Mouse (Mus musculus): ENCODE measurements around the gene Lemd1. TPM values are rescaled to one million over a fixed set of nuclear protein-coding genes. Genes with fewer than 3 reads are reported as not detected.

Gene Lemd1
- polyA plus RNA-seq, 1 experiment, result not detected

DNA sequence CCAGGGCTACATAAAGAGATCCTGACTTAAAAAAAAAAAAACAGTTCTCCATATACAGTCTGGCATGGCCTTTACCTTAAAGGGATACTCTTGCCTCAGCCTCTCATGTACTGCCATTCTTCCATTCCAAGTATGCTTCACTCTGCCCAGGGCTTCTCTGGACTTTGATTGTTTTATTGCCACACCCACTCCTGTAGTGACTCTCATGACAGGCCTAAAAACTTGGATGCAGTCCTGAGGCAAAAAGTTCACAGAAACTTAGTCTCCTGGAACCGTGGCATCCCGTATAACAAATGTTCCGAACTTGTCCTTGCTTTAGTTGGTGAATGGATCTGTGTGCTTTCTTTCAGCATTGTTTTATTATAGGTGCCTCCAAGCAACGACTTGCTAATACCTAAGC is 55.4 kb downstream of the Lemd1 start:
- TF ChIP-seq TAL1 (IDR thresholded peaks at IDR 0.05; ENCODE audit: low read length) (no peak), GATA1 (IDR thresholded peaks at IDR 0.05; ENCODE audit: low read length) (no peak)

DNA sequence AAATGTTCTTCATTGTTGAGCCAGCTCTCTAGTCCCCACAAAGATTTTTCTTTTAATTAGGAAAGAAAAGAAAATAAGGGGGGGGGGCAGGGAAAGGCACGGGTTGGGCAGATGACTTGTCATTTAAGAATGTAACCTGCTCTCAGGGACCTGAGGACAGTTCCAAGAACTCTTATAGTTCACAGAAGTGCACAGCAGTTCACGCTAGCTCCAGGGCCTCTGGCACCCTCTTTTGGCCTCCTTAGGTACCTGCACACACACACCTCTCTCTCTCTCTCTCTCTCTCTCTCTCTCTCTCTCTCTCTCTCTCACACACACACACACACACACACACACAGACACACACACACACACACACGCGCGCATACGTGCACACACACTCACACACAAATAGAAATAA is 63.2 kb downstream of the Lemd1 start:
- no peak for TF ChIP-seq TAL1 (IDR thresholded peaks at IDR 0.05; ENCODE audit: low read length)
- TF ChIP-seq GATA1 (IDR thresholded peaks at IDR 0.05; ENCODE audit: low read length), result no peak
- Histone ChIP-seq H3K36me3 (ENCODE audit: control insufficient read depth) (no peaks in the 10 kb centered on the region), H3K27me3 (ENCODE audit: control insufficient read depth) (peaks cover 2% of the 10 kb centered on the region; the same call in 1 of the 2 replicates), H3K4me1 (ENCODE audit: control insufficient read depth) (no peaks in the 10 kb centered on the region), H3K9me3 (ENCODE audit: control insufficient read depth, low read length) (no peaks in the 10 kb centered on the region), H3K4me3 (replicated peaks) (no peak overlapping the region)

More for the DNA sequence above, 55.4 kb downstream of the Lemd1 start:
- no peak overlapping the region for H3K4me3 ChIP-seq (replicated peaks)
- no peaks in the 10 kb centered on the region for H3K9me3 ChIP-seq (ENCODE audit: control insufficient read depth, low read length)
- peaks cover 21% of the 10 kb centered on the region for H3K4me1 ChIP-seq (ENCODE audit: control insufficient read depth)
- no peaks in the 10 kb centered on the region for H3K36me3 ChIP-seq (ENCODE audit: control insufficient read depth)
- no peaks in the 10 kb centered on the region for H3K27me3 ChIP-seq (ENCODE audit: control insufficient read depth)

DNA sequence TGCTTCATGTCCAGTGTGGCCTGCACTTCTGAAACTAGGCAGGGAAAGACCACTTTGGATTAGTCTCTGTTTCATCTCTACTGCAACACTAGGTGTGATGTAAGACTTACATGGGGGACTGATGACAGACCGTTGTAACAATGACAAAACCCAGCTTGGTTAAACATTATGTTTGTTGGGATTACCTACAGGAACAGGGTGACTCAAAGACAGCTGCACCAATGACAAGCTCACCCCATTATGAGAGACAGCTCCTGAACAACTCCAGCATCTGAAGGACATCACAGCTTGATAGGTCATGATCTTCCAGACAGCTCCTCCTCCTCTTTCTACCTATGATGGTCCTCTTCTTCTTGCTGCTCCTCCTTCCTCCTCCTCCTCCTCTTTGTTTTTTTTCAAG is 69.1 kb downstream of the Lemd1 start:
- Histone ChIP-seq H3K4me3 (replicated peaks) (no peak overlapping the region), H3K4me1 (ENCODE audit: control insufficient read depth) (peaks cover 18% of the 10 kb centered on the region), H3K27me3 (ENCODE audit: control insufficient read depth) (peaks cover 2% of the 10 kb centered on the region; the same call in 1 of the 2 replicates), H3K36me3 (ENCODE audit: control insufficient read depth) (no peaks in the 10 kb centered on the region), H3K9me3 (ENCODE audit: control insufficient read depth, low read length) (no peaks in the 10 kb centered on the region)
- no peak for TF ChIP-seq GATA1 (IDR thresholded peaks at IDR 0.05; ENCODE audit: low read length)

DNA sequence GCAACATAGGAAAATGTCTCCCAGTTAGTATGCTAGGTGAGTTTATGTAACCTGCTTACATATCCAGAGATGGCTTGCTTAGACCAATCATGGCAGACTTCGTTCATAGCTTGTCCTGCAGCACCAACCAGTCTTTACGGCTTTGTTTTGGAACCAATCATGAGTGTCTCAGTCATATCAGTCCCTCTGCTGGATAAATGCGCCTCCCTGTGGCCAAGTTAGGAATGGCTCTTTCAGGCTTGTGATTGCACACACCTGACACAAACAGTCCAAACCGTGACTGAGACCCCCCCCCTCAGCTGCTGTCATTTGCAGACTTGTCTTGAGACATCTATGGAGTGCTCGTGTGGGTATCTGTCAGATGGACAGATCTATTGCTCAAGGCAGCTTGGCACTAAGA is 69.8 kb downstream of the Lemd1 start:
- TF ChIP-seq GATA1 (IDR thresholded peaks at IDR 0.05; ENCODE audit: low read length) (no peak), TAL1 (IDR thresholded peaks at IDR 0.05; ENCODE audit: low read length) (no peak)
- Histone ChIP-seq H3K9me3 (ENCODE audit: control insufficient read depth, low read length) (no peaks in the 10 kb centered on the region), H3K36me3 (ENCODE audit: control insufficient read depth) (no peaks in the 10 kb centered on the region), H3K27me3 (ENCODE audit: control insufficient read depth) (peaks cover 2% of the 10 kb centered on the region; the same call in 1 of the 2 replicates), H3K4me1 (ENCODE audit: control insufficient read depth) (peaks cover 20% of the 10 kb centered on the region), H3K4me3 (replicated peaks) (no peak overlapping the region)

DNA sequence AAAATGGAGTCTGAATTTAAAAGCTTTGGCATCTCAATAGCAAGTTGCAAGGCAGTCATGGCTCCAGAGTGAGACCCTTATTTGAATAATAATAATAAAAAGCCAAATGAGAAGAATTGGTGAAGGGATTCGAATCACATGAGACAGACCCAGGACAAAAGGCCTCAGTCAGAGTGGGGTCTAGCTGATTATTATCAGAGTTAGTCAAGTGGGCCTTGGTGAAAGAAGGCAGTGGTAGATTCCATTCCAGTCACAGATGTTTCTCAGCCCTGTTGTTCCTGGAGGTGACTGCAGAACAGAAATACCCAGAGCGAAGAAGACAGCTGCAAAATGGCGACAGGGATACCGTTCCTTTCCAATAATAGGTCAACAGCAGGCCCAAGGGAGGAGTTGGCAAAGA is 72.4 kb downstream of the Lemd1 start:
- Histone ChIP-seq H3K4me1 (ENCODE audit: control insufficient read depth) (peaks cover 22% of the 10 kb centered on the region), H3K27me3 (ENCODE audit: control insufficient read depth) (0 out of 2 replicates have a peak, but pooled peaks cover 2% of the 10 kb centered on the region), H3K9me3 (ENCODE audit: control insufficient read depth, low read length) (no peaks in the 10 kb centered on the region), H3K4me3 (replicated peaks) (no peak overlapping the region), H3K36me3 (ENCODE audit: control insufficient read depth) (no peaks in the 10 kb centered on the region)
- TF ChIP-seq GATA1 (IDR thresholded peaks at IDR 0.05; ENCODE audit: low read length) (no peak), TAL1 (IDR thresholded peaks at IDR 0.05; ENCODE audit: low read length) (no peak)

DNA sequence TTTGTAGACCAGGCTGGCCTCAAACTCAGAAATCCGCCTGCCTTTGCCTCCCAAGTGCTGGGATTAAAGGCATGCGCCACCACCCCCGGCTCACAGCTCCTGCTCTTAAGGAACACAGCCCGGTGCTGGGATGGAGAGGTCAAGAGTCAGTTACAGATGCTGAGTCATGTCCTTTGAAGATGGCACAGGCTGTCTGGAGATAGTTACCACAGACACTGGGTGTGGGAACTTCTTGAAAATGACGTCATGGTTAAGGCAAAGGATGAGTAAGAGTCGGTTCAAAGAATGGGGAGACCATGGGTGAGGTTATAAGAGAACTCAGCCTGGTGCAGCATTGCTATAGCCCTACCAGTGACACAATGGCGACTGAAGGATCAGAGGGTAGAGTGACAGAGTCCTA is 73.3 kb downstream of the Lemd1 start:
- no peak for TF ChIP-seq GATA1 (IDR thresholded peaks at IDR 0.05; ENCODE audit: low read length)
- no peak for TF ChIP-seq TAL1 (IDR thresholded peaks at IDR 0.05; ENCODE audit: low read length)
- Histone ChIP-seq H3K36me3 (ENCODE audit: control insufficient read depth) (no peaks in the 10 kb centered on the region), H3K4me3 (replicated peaks) (no peak overlapping the region), H3K4me1 (ENCODE audit: control insufficient read depth) (peaks cover 22% of the 10 kb centered on the region), H3K27me3 (ENCODE audit: control insufficient read depth) (peaks cover under 1% of the 10 kb centered on the region), H3K9me3 (ENCODE audit: control insufficient read depth, low read length) (no peaks in the 10 kb centered on the region)

DNA sequence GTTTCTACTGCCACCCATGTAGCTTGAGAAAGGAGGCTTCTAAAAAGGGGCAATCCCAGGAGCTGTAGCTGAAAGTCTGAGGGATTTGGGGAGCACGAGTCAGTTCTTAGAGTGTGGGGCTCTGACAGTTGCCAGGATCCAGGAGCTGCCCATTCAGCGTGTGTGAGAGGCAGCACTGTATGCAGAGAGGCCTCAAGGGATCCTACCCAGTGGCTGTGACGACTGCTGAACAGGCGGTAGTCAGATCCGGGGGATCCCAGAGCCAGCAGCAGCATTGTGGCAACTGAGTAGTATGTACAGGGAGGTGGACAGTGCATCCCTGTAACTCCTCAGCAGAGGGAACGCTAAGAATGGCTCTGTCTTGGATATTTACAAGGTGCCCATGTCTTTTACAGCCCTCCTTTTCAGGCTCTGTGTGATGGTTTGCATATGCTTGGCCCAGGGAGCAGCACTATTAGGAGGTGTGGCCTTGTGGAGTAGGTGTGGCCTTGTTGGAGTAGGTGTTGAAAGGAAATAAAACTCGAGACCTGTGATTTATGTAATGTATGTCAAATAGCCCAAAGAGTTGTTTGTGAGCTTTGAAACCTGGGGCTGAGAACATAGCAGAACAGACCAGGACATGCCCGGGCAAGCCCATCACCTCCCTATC is 74.1 kb downstream of the Lemd1 start:
- no peaks in the 10 kb centered on the region for H3K36me3 ChIP-seq (ENCODE audit: control insufficient read depth)
- H3K9me3 ChIP-seq (ENCODE audit: control insufficient read depth, low read length), result no peaks in the 10 kb centered on the region
- H3K4me3 ChIP-seq (replicated peaks), result no peak overlapping the region

DNA sequence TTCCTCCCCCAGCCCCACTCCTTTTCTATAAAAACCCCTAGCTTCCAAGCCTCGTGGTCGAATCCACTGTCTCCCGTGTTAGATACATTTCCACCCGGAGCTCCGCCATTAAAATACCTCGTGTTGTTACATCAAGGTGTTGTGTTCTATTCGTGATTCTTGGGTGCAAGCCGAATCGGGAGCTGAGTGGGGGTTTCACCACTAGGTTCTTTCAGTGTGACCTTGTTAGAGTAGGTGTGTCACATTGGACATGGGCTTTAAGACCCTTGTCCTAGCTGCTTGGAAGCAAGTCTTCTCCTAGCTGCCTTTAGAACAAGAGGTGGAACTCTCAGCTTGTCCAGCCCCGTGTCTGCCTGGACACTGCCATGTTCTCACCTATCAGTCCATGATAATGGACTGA is 74.7 kb downstream of the Lemd1 start:
- Histone ChIP-seq H3K4me3 (replicated peaks) (no peak overlapping the region), H3K36me3 (ENCODE audit: control insufficient read depth) (no peaks in the 10 kb centered on the region), H3K27me3 (ENCODE audit: control insufficient read depth) (peaks cover 3% of the 10 kb centered on the region), H3K4me1 (ENCODE audit: control insufficient read depth) (peaks cover 22% of the 10 kb centered on the region), H3K9me3 (ENCODE audit: control insufficient read depth, low read length) (no peaks in the 10 kb centered on the region)
- TF ChIP-seq TAL1 (IDR thresholded peaks at IDR 0.05; ENCODE audit: low read length), result no peak
- no peak for TF ChIP-seq GATA1 (IDR thresholded peaks at IDR 0.05; ENCODE audit: low read length)

More for the DNA sequence above, 74.1 kb downstream of the Lemd1 start:
- Histone ChIP-seq H3K27me3 (ENCODE audit: control insufficient read depth) (peaks cover 3% of the 10 kb centered on the region), H3K4me1 (ENCODE audit: control insufficient read depth) (peaks cover 22% of the 10 kb centered on the region)
- no peak for TF ChIP-seq GATA1 (IDR thresholded peaks at IDR 0.05; ENCODE audit: low read length)
- TF ChIP-seq TAL1 (IDR thresholded peaks at IDR 0.05; ENCODE audit: low read length), result no peak

DNA sequence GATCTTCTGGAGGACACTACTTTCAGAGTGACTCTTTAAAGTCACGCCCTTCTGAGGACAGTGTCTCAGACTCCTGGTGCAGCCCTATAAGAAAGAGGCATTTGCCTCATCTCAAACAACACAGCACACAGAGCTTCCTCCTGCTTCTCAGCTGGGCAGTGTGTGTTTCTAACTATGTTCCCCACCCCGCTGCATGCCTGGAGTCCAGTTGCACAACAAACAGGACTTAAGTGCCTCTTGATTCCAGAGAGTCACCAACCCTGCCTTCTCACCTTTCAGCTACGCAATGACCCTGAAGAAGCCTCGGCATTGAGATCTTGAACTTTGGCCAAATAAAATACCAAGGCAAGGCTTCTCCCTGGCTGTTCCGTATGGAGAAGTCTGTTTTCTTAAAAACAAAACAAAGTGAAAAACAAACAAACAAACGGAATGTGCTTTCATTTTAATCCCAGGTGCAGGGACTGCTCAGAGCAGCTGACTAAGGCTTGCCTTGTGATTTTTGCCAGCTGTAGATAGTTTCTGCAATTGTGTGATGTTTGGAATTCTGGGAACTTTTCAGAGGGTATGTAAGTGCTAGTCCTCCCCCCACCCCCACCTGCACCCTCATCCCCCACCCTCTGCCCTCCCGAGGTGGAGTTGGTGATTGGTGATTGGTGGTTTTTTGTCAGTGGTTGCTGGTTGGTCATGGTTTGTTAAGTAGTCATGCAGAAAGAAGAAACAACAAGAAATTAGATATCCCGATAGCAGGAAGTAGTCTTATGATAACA is 75.7 kb downstream of the Lemd1 start:
- no peak overlapping the region for H3K4me3 ChIP-seq (replicated peaks)
- no peak for TF ChIP-seq TAL1 (IDR thresholded peaks at IDR 0.05; ENCODE audit: low read length)
- no peak for TF ChIP-seq GATA1 (IDR thresholded peaks at IDR 0.05; ENCODE audit: low read length)
- H3K36me3 ChIP-seq (ENCODE audit: control insufficient read depth), result no peaks in the 10 kb centered on the region
- peaks cover 24% of the 10 kb centered on the region for H3K4me1 ChIP-seq (ENCODE audit: control insufficient read depth)
- H3K27me3 ChIP-seq (ENCODE audit: control insufficient read depth), result peaks cover 3% of the 10 kb centered on the region
- no peaks in the 10 kb centered on the region for H3K9me3 ChIP-seq (ENCODE audit: control insufficient read depth, low read length)
